Mouse (Mus musculus): Measurements from ENCODE around the gene Rcan2. TPM values are rescaled to one million over a fixed set of nuclear protein-coding genes. Genes with fewer than 3 reads are reported as not detected.

Gene Rcan2
- polyA plus RNA-seq, 1 experiment from 2014 or later: 44.1 TPM

DNA sequence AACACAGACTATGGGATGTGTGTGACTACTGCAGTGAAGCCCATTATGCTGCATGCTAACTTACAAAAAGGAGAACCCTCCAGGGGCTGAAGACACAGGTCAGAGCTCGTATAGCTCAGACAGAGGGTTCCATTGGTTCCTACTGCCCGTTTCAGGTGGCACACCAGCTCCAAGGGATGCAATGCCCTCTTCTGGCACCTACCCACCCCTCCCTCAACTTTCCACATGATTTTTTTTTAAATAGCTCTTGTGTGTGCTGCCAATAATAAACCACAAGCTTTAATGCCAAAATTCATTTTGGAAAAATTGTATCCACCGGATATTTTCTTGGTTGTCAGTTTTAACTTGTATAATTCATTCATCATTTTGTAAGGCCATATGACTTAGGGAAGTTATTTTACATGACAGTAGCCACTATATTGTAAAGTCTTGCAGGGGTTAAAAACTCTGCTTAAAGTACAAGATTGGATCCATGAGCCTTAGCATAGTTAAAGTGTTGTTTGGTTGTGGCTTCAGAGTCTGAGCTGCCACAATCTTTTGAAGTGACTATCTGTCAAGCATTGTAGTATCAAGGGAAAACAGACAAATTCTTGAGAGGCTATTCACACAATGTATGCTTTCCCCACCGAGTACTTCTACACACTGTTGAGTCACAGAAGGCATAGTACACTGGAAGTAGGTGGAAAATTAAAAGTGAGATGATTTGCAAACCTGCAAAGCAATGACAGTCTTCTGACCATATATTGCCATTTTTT is 212.8 kb downstream of the Rcan2 start:
- H3K4me3 ChIP-seq: no peak overlapping the region
- no peak for ATAC-seq (ENCODE audit: insufficient number of reproducible peaks, low FRiP score)
- no peaks in the 10 kb centered on the region for H3K27me3 ChIP-seq (replicated peaks)
- no peaks in the 10 kb centered on the region for H3K9me3 ChIP-seq (replicated peaks)
- H3K9ac ChIP-seq: no peak overlapping the region
- no peak overlapping the region for H3K4me2 ChIP-seq
- no peak overlapping the region for H3K27ac ChIP-seq (ENCODE audit: poor library complexity, severe bottlenecking)
- no peaks in the 10 kb centered on the region for H3K4me1 ChIP-seq (replicated peaks)
- WGBS: 70% methylated on average over 4 of the region's 4 CpGs
- peaks cover 9% of the 10 kb centered on the region for H3K36me3 ChIP-seq

DNA sequence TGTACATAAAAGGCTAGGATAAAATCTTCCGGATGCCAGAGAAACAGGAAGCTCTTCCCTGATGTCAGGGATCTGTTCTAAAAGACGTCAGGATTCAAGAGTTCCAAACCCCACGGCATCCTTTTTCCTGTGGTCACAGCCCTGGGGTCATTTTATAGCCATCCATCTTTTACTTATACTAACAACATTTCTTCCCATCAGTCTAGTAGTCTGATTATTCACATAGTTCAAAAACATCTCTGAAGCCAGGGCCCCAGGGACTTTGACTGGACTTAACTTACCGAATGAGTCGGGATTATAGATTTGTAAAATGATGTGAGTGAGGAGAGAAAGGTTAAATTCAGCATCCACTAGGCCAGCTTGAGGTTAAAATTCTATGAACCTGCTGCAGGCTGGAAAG is 215.2 kb downstream of the Rcan2 start:
- no peaks in the 10 kb centered on the region for H3K27me3 ChIP-seq (replicated peaks)
- no peak overlapping the region for H3K4me3 ChIP-seq
- H3K9me3 ChIP-seq (replicated peaks): no peaks in the 10 kb centered on the region
- peaks cover 7% of the 10 kb centered on the region; the same call in 1 of the 2 replicates for H3K4me1 ChIP-seq (replicated peaks)
- no peak for ATAC-seq (ENCODE audit: insufficient number of reproducible peaks, low FRiP score)
- no peak overlapping the region for H3K27ac ChIP-seq (ENCODE audit: poor library complexity, severe bottlenecking)
- 69% methylated on average over 5 of the region's 5 CpGs for WGBS
- H3K36me3 ChIP-seq: peaks cover 9% of the 10 kb centered on the region
- H3K9ac ChIP-seq: no peak overlapping the region
- no peak overlapping the region for H3K4me2 ChIP-seq

DNA sequence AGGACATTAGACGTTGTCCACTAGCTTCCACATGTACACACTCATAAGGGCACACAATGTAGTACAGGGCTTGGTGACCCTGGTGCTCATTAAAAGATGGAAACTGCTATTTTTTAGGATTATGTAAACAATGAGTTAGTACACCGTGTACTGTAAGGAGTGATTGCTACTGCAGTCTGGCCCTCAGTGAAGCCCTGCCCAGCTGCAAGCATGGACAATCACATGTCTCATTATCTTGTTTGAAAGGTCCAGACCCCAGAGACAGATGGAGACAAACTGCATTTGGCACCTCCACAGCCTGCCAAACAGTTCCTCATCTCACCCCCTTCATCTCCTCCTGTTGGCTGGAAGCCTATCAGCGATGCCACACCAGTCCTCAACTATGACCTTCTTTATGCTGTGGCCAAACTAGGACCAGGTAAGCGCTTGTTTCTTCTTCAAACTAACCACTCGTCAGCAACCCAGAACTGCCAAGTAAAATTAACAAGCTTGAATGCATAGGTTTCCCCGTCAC is 219.6 kb downstream of the Rcan2 start:
- ATAC-seq (ENCODE audit: insufficient number of reproducible peaks, low FRiP score): no peak

DNA sequence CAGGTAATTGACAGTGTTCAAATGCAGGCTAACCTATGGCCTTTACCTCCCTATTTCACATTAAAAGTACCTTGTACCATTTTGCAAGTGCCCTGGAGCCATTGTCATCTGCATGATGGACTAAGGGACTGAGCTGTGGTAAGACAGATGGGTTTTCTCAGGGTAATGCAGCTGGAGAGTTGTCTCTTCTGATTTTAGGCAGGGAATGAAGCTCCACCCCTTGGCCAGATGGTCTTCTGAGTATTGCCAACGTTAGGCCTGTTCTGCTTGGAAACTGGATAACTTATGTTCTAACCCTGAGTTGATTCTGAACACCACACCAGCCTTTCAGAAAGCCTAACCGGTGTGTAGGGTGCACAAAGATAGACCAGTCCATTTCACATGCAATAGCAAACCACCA is 222.7 kb downstream of the Rcan2 start:
- Histone ChIP-seq H3K4me2 (no peak overlapping the region), H3K36me3 (no peaks in the 10 kb centered on the region), H3K9ac (no peak overlapping the region), H3K4me1 (replicated peaks) (peaks cover 28% of the 10 kb centered on the region), H3K27me3 (replicated peaks) (no peaks in the 10 kb centered on the region), H3K9me3 (replicated peaks) (no peaks in the 10 kb centered on the region), H3K27ac (ENCODE audit: poor library complexity, severe bottlenecking) (no peak overlapping the region), H3K4me3 (no peak overlapping the region)
- ATAC-seq (ENCODE audit: insufficient number of reproducible peaks, low FRiP score): no peak
- WGBS: 73% methylated on average over 2 of the region's 2 CpGs

More for the DNA sequence above, 219.6 kb downstream of the Rcan2 start:
- H3K9me3 ChIP-seq (replicated peaks): no peaks in the 10 kb centered on the region
- no peak overlapping the region for H3K4me3 ChIP-seq
- 63% methylated on average over 6 of the region's 6 CpGs for WGBS
- H3K27me3 ChIP-seq (replicated peaks): no peaks in the 10 kb centered on the region
- H3K9ac ChIP-seq: no peak overlapping the region
- H3K4me1 ChIP-seq (replicated peaks): peaks cover 10% of the 10 kb centered on the region; the same call in 1 of the 2 replicates
- H3K27ac ChIP-seq (ENCODE audit: poor library complexity, severe bottlenecking): no peak overlapping the region
- no peak overlapping the region for H3K4me2 ChIP-seq
- H3K36me3 ChIP-seq: peaks cover 9% of the 10 kb centered on the region

DNA sequence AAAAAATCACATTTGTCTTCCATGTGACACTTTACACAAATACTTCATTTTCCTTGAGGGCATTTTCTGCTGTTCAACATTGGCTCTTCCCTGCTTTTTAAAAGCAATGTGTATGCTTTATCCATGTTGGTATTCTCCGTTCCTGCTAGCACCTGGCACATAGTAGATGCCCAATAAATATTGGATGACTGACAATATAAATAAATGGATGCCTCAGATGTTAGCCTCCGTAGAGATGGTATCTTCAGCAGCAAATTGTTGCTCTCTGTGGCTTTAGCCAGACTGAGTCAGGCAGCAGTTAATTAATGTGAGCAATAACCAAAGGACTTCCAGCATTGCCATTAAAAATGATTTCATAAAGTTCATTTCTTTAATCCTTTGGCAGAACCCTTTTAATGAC is 223.9 kb downstream of the Rcan2 start:
- WGBS: 81% methylated on average over 2 of the region's 2 CpGs

DNA sequence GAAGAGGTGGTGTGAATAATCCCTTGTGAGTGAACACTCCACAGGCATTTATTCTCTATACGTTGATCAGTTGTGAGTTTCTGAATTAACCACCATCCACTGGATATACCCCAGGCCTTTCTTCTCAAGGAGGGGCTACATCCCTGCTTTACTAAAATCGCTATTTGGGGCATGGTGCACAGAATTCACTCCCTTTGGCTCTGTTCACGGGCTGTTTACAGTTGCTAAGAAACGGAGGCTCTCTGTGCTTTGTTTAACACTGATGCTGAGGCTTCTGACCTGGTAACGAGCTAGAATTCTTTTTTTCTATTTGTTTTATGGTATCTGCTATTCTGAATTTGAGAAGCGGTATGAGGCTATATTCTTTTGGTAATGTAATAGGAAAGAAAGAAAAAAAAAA is 224.8 kb downstream of the Rcan2 start:
- no peaks in the 10 kb centered on the region for H3K27me3 ChIP-seq (replicated peaks)
- peak overlapping the region; percentile 89 for H3K27ac ChIP-seq (ENCODE audit: poor library complexity, severe bottlenecking)
- peaks cover 32% of the 10 kb centered on the region for H3K4me1 ChIP-seq (replicated peaks)
- H3K9me3 ChIP-seq (replicated peaks): no peaks in the 10 kb centered on the region
- H3K4me3 ChIP-seq: no peak overlapping the region
- ATAC-seq (ENCODE audit: insufficient number of reproducible peaks, low FRiP score): no peak
- no peak overlapping the region for H3K4me2 ChIP-seq
- WGBS: 49% methylated on average over 6 of the region's 6 CpGs
- H3K36me3 ChIP-seq: no peaks in the 10 kb centered on the region
- no peak overlapping the region for H3K9ac ChIP-seq

More for the DNA sequence above, 223.9 kb downstream of the Rcan2 start:
- Histone ChIP-seq H3K27ac (ENCODE audit: poor library complexity, severe bottlenecking) (no peak overlapping the region), H3K9ac (no peak overlapping the region), H3K4me1 (replicated peaks) (peaks cover 28% of the 10 kb centered on the region), H3K36me3 (no peaks in the 10 kb centered on the region), H3K4me2 (no peak overlapping the region), H3K27me3 (replicated peaks) (no peaks in the 10 kb centered on the region), H3K9me3 (replicated peaks) (no peaks in the 10 kb centered on the region), H3K4me3 (no peak overlapping the region)
- ATAC-seq (ENCODE audit: insufficient number of reproducible peaks, low FRiP score): no peak

DNA sequence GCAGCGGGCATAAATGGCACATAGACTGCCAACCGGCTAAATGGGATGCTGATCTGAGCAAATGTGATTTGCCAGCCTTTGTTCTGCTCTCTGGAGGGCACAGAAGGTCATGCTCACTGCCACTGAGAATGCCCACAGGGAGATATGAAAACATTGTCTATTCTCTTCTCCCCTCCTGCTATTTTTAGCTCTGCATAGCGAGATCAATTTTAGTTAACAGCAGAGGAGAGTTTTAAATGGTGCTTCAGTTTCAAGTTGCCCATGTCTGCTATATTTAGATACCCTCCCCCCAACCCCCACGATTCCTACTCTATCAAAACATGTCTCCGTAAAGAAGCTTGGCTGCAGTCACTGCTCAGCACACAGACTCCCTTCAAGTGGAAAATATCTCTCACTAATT is 225.2 kb downstream of the Rcan2 start:
- H3K36me3 ChIP-seq: no peaks in the 10 kb centered on the region
- peaks cover 33% of the 10 kb centered on the region for H3K4me1 ChIP-seq (replicated peaks)
- peak; percentile 58; the same call in 1 of the 2 replicates for ATAC-seq (ENCODE audit: insufficient number of reproducible peaks, low FRiP score)
- H3K27ac ChIP-seq (ENCODE audit: poor library complexity, severe bottlenecking): peak overlapping the region; percentile 89
- H3K9ac ChIP-seq: no peak overlapping the region
- peak overlapping the region; percentile 3; the same call in 1 of the 2 replicates for H3K4me2 ChIP-seq
- H3K27me3 ChIP-seq (replicated peaks): no peaks in the 10 kb centered on the region
- H3K4me3 ChIP-seq: no peak overlapping the region
- no peaks in the 10 kb centered on the region for H3K9me3 ChIP-seq (replicated peaks)
- WGBS: 18% methylated on average over 5 of the region's 5 CpGs

DNA sequence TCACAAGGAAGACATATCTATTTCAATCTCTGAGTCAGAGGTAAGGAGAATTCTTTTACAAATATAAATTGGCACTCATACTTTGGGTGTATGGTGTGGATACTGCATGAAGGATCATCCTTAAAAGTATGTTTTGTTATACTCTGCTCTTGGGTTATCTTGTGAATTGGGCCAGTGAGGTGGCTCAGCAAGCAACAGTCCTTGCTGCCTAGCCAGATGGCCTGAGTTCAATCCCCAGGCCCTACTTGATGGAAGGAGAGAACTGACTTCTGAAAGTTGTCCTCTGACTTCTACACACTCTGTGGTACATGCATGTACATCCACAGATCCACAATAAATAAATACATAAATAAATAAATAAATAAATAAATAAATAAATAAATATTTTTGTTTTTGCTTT is 225.6 kb downstream of the Rcan2 start:
- H3K36me3 ChIP-seq: no peaks in the 10 kb centered on the region
- peaks cover 37% of the 10 kb centered on the region for H3K4me1 ChIP-seq (replicated peaks)
- no peaks in the 10 kb centered on the region for H3K9me3 ChIP-seq (replicated peaks)
- H3K4me3 ChIP-seq: no peak overlapping the region
- 0 out of 2 replicates have a peak, but pooled peaks have one; percentile 15 for ATAC-seq (ENCODE audit: insufficient number of reproducible peaks, low FRiP score)
- no peaks in the 10 kb centered on the region for H3K27me3 ChIP-seq (replicated peaks)
- 0 out of 2 replicates have a peak overlapping the region, but pooled peaks have one; percentile 32 for H3K4me2 ChIP-seq
- H3K27ac ChIP-seq (ENCODE audit: poor library complexity, severe bottlenecking): peak overlapping the region; percentile 89
- no peak overlapping the region for H3K9ac ChIP-seq

DNA sequence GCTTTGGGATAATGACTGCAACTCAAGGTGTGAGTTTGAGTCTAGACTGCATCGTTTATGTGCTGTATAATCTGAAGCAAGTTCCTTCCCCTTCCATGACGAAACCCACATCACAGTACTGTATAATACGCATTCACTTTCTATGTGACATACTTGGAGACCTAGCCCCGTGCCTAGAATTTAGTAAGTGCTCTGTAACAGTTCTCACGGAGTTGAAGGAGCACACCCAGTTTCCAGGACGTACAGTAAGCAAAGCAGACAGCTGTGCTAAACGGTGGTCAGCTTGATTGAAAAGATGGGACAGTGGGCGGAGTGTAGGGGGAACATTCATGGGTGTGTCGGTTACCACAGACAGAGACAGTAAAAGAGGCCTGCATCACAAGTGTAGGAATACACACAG is 226.2 kb downstream of the Rcan2 start:
- 81% methylated on average over 9 of the region's 9 CpGs for WGBS
- H3K27me3 ChIP-seq (replicated peaks): no peaks in the 10 kb centered on the region
- H3K4me2 ChIP-seq: no peak overlapping the region
- no peak overlapping the region for H3K9ac ChIP-seq
- no peaks in the 10 kb centered on the region for H3K9me3 ChIP-seq (replicated peaks)
- H3K4me1 ChIP-seq (replicated peaks): peaks cover 37% of the 10 kb centered on the region
- H3K36me3 ChIP-seq: no peaks in the 10 kb centered on the region
- H3K27ac ChIP-seq (ENCODE audit: poor library complexity, severe bottlenecking): peak overlapping the region; percentile 89; the same call in 1 of the 2 replicates
- ATAC-seq (ENCODE audit: insufficient number of reproducible peaks, low FRiP score): no peak
- no peak overlapping the region for H3K4me3 ChIP-seq

DNA sequence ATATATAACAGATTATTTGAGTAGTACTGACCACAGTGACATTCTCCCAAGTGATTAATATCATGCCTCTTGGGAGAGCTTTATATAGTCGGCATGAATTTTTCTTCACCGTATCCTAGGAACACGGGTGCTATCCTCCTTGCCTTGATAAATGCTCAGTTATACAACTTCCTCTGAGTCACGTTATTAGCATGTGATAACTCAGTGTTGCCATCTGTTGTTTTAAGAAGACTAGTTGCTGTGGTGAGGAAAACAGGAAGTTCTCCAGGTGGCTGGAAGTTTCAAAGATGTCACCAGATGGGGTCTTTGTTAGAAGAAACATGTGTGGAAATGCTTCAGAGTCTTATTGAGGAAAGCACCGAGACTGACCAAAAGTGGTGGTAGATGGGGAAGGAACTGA is 228.5 kb downstream of the Rcan2 start:
- H3K9me3 ChIP-seq (replicated peaks): no peaks in the 10 kb centered on the region
- H3K4me1 ChIP-seq (replicated peaks): peaks cover 37% of the 10 kb centered on the region
- ATAC-seq (ENCODE audit: insufficient number of reproducible peaks, low FRiP score): no peak
- no peaks in the 10 kb centered on the region for H3K27me3 ChIP-seq (replicated peaks)
- WGBS: 56% methylated on average over 5 of the region's 5 CpGs
- no peak overlapping the region for H3K9ac ChIP-seq
- H3K27ac ChIP-seq (ENCODE audit: poor library complexity, severe bottlenecking): no peak overlapping the region
- H3K4me3 ChIP-seq: no peak overlapping the region
- H3K36me3 ChIP-seq: no peaks in the 10 kb centered on the region
- no peak overlapping the region for H3K4me2 ChIP-seq

DNA sequence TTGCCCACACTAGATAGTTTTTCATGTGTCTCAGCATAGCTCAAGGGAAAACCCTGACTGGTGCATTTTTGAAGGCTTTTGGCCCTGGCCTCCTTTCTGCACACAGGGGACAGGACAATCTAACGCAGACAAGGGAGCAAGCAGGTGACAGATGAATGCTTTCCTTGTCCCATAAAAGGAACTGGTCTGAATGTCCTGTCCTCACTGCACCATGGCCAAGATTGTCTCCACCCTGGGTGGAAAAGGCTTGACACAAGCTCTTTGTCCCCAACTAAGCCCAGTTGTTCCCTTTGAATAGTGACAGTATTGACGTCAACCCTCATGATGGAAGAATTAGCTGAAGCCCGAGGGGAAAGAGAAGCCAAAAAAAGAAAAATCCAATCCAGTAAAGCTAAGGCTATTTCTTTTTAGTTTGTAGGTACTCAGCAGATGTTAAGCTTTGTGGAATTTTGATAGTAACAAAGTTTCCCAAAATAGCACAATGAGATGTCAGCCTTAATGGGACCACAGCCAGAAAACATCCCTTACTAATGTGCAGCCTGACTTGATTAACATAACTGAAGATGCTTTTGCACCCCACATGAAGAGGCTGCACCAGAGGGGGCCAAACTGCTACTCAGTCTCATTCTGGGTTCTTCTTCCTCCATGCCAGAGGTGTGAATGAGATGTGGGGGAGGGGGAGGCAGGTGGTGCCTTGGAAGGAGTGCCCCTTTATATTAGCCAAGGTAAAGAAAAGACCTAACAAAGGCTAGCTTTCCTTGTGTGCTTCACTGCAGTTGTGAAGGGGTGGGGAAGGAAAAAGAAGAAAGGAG is 229.8 kb downstream of the Rcan2 start:
- H3K4me1 ChIP-seq (replicated peaks): peaks cover 32% of the 10 kb centered on the region
- WGBS: 43% methylated on average over 3 of the region's 3 CpGs
- no peak overlapping the region for H3K4me2 ChIP-seq
- no peak for ATAC-seq (ENCODE audit: insufficient number of reproducible peaks, low FRiP score)
- H3K9me3 ChIP-seq (replicated peaks): no peaks in the 10 kb centered on the region
- peak overlapping the region; percentile 53; the same call in 1 of the 2 replicates for H3K27ac ChIP-seq (ENCODE audit: poor library complexity, severe bottlenecking)
- no peaks in the 10 kb centered on the region for H3K27me3 ChIP-seq (replicated peaks)
- no peak overlapping the region for H3K9ac ChIP-seq
- H3K36me3 ChIP-seq: no peaks in the 10 kb centered on the region
- H3K4me3 ChIP-seq: no peak overlapping the region

Measured in heart, embryonic 12.5 days (tissue).